Mouse (Mus musculus): Measurements from ENCODE around the gene Fam193a. TPM values are rescaled to one million over a fixed set of nuclear protein-coding genes. Genes with fewer than 3 reads are reported as not detected.

Fam193a gene
- polyA plus RNA-seq (2012), result 1.8 and 1.9 TPM in 2 replicates

- no peak for TF ChIP-seq TAL1 (IDR thresholded peaks at IDR 0.05; ENCODE audit: low read length)
- TF ChIP-seq GATA1 (IDR thresholded peaks at IDR 0.05; ENCODE audit: low read length), result no peak
- H3K36me3 ChIP-seq (ENCODE audit: control insufficient read depth), result peaks cover 15% of the 10 kb centered on the region
Observed at GRCm38 (mm10) chr5:34369341-34370021, at the start of gene Fam193a. Gene Fam193a, plus strand, starts transcription at chr5:34369933.

GRCm38 (mm10) chr5:34321236-34321635 lies 48.5 kb upstream of the Fam193a start:
- H3K9me3 ChIP-seq (ENCODE audit: control insufficient read depth, low read length), result no peaks in the 10 kb centered on the region
- H3K36me3 ChIP-seq (ENCODE audit: control insufficient read depth), result no peaks in the 10 kb centered on the region
- no peaks in the 10 kb centered on the region for H3K4me1 ChIP-seq (ENCODE audit: control insufficient read depth)
- H3K4me3 ChIP-seq (replicated peaks), result no peak overlapping the region
- H3K27me3 ChIP-seq (ENCODE audit: control insufficient read depth), result peaks cover 4% of the 10 kb centered on the region
- TF ChIP-seq GATA1 (IDR thresholded peaks at IDR 0.05; ENCODE audit: low read length), result no peak
- no peak for TF ChIP-seq TAL1 (IDR thresholded peaks at IDR 0.05; ENCODE audit: low read length)

More at GRCm38 (mm10) chr5:34369341-34370021, at the start of gene Fam193a:
- Histone ChIP-seq H3K4me1 (ENCODE audit: control insufficient read depth) (peaks cover 37% of the 10 kb centered on the region), H3K27me3 (ENCODE audit: control insufficient read depth) (no peaks in the 10 kb centered on the region), H3K4me3 (replicated peaks) (peak within 1 kb of the TSS; percentile 88), H3K9me3 (ENCODE audit: control insufficient read depth, low read length) (no peaks in the 10 kb centered on the region)

- Histone ChIP-seq H3K4me1 (ENCODE audit: control insufficient read depth) (peaks cover 5% of the 10 kb centered on the region), H3K4me3 (replicated peaks) (no peak overlapping the region), H3K9me3 (ENCODE audit: control insufficient read depth, low read length) (peaks cover 3% of the 10 kb centered on the region), H3K36me3 (ENCODE audit: control insufficient read depth) (no peaks in the 10 kb centered on the region), H3K27me3 (ENCODE audit: control insufficient read depth) (peaks cover 22% of the 10 kb centered on the region)
- TF ChIP-seq TAL1 (IDR thresholded peaks at IDR 0.05; ENCODE audit: low read length) (no peak), GATA1 (IDR thresholded peaks at IDR 0.05; ENCODE audit: low read length) (no peak)
Observed at GRCm38 (mm10) chr5:34325286-34325685, 44.4 kb upstream of the Fam193a start.

GRCm38 (mm10) chr5:34326249-34326691 lies 43.5 kb upstream of the Fam193a start:
- H3K27me3 ChIP-seq (ENCODE audit: control insufficient read depth), result peaks cover 22% of the 10 kb centered on the region
- H3K36me3 ChIP-seq (ENCODE audit: control insufficient read depth), result no peaks in the 10 kb centered on the region; the same call in 1 of the 2 replicates
- peaks cover 5% of the 10 kb centered on the region for H3K4me1 ChIP-seq (ENCODE audit: control insufficient read depth)
- H3K9me3 ChIP-seq (ENCODE audit: control insufficient read depth, low read length), result peaks cover 7% of the 10 kb centered on the region
- TF ChIP-seq TAL1 (IDR thresholded peaks at IDR 0.05; ENCODE audit: low read length), result no peak
- TF ChIP-seq GATA1 (IDR thresholded peaks at IDR 0.05; ENCODE audit: low read length), result no peak
- no peak overlapping the region for H3K4me3 ChIP-seq (replicated peaks)

- peaks cover 22% of the 10 kb centered on the region for H3K27me3 ChIP-seq (ENCODE audit: control insufficient read depth)
- peak overlapping the region; percentile 36 for H3K4me3 ChIP-seq (replicated peaks)
- peaks cover 5% of the 10 kb centered on the region for H3K4me1 ChIP-seq (ENCODE audit: control insufficient read depth)
- TF ChIP-seq GATA1 (IDR thresholded peaks at IDR 0.05; ENCODE audit: low read length) (no peak), TAL1 (IDR thresholded peaks at IDR 0.05; ENCODE audit: low read length) (no peak)
- H3K9me3 ChIP-seq (ENCODE audit: control insufficient read depth, low read length), result peaks cover 7% of the 10 kb centered on the region
- no peaks in the 10 kb centered on the region; the same call in 1 of the 2 replicates for H3K36me3 ChIP-seq (ENCODE audit: control insufficient read depth)
Observed at GRCm38 (mm10) chr5:34326875-34327576, 42.7 kb upstream of the Fam193a start.

- H3K36me3 ChIP-seq (ENCODE audit: control insufficient read depth), result no peaks in the 10 kb centered on the region; the same call in 1 of the 2 replicates
- TF ChIP-seq GATA1 (IDR thresholded peaks at IDR 0.05; ENCODE audit: low read length), result no peak
- TF ChIP-seq TAL1 (IDR thresholded peaks at IDR 0.05; ENCODE audit: low read length), result no peak
- H3K9me3 ChIP-seq (ENCODE audit: control insufficient read depth, low read length), result peaks cover 7% of the 10 kb centered on the region
- H3K4me1 ChIP-seq (ENCODE audit: control insufficient read depth), result peaks cover 9% of the 10 kb centered on the region
- peaks cover 19% of the 10 kb centered on the region for H3K27me3 ChIP-seq (ENCODE audit: control insufficient read depth)
- no peak overlapping the region for H3K4me3 ChIP-seq (replicated peaks)
Observed at GRCm38 (mm10) chr5:34330136-34330535, 39.6 kb upstream of the Fam193a start.

- TF ChIP-seq TAL1 (IDR thresholded peaks at IDR 0.05; ENCODE audit: low read length) (no peak), GATA1 (IDR thresholded peaks at IDR 0.05; ENCODE audit: low read length) (no peak)
- H3K27me3 ChIP-seq (ENCODE audit: control insufficient read depth), result no peaks in the 10 kb centered on the region
- H3K4me1 ChIP-seq (ENCODE audit: control insufficient read depth), result peaks cover 28% of the 10 kb centered on the region
- no peak overlapping the region for H3K4me3 ChIP-seq (replicated peaks)
- H3K9me3 ChIP-seq (ENCODE audit: control insufficient read depth, low read length), result peaks cover 7% of the 10 kb centered on the region
- peaks cover 10% of the 10 kb centered on the region for H3K36me3 ChIP-seq (ENCODE audit: control insufficient read depth)
Observed at GRCm38 (mm10) chr5:34334081-34334480, 35.7 kb upstream of the Fam193a start.

- TF ChIP-seq TAL1 (IDR thresholded peaks at IDR 0.05; ENCODE audit: low read length), result no peak
- TF ChIP-seq GATA1 (IDR thresholded peaks at IDR 0.05; ENCODE audit: low read length), result no peak
- peaks cover 37% of the 10 kb centered on the region for H3K4me1 ChIP-seq (ENCODE audit: control insufficient read depth)
- no peaks in the 10 kb centered on the region for H3K27me3 ChIP-seq (ENCODE audit: control insufficient read depth)
- H3K9me3 ChIP-seq (ENCODE audit: control insufficient read depth, low read length), result peaks cover under 1% of the 10 kb centered on the region; the same call in 1 of the 2 replicates
- peaks cover 25% of the 10 kb centered on the region for H3K36me3 ChIP-seq (ENCODE audit: control insufficient read depth)
- peak overlapping the region; percentile 73 for H3K4me3 ChIP-seq (replicated peaks)
Observed at GRCm38 (mm10) chr5:34335539-34336096, 34.1 kb upstream of the Fam193a start.

All from erythroblast, embryonic 14.5 days (primary cell).